Mouse (Mus musculus) adrenal gland, postnatal 0 days (tissue): ENCODE results near the gene Dyrk1b. TPM values are rescaled to one million over a fixed set of nuclear protein-coding genes. Genes with fewer than 3 reads are reported as not detected.

ENCODE experiments used
- polyA plus RNA-seq: library from polyadenylated mRNA; unstranded; fragments of >200 nt; fragmentation: Nextera tagmentation; extraction: Ambion mirVana; gene quantifications from 2 replicates; pipeline ENCODE4 v1.2.1, GENCODE M21; 2015

Gene Dyrk1b
- polyA plus RNA-seq = 13.1 and 17.8 TPM in 2 replicates

GRCm38 (mm10) chr7:28179228-28179627 lies at the start of gene Dyrk1b:
Gene Dyrk1b (plus strand): TSS chr7:28179469.

DNA sequence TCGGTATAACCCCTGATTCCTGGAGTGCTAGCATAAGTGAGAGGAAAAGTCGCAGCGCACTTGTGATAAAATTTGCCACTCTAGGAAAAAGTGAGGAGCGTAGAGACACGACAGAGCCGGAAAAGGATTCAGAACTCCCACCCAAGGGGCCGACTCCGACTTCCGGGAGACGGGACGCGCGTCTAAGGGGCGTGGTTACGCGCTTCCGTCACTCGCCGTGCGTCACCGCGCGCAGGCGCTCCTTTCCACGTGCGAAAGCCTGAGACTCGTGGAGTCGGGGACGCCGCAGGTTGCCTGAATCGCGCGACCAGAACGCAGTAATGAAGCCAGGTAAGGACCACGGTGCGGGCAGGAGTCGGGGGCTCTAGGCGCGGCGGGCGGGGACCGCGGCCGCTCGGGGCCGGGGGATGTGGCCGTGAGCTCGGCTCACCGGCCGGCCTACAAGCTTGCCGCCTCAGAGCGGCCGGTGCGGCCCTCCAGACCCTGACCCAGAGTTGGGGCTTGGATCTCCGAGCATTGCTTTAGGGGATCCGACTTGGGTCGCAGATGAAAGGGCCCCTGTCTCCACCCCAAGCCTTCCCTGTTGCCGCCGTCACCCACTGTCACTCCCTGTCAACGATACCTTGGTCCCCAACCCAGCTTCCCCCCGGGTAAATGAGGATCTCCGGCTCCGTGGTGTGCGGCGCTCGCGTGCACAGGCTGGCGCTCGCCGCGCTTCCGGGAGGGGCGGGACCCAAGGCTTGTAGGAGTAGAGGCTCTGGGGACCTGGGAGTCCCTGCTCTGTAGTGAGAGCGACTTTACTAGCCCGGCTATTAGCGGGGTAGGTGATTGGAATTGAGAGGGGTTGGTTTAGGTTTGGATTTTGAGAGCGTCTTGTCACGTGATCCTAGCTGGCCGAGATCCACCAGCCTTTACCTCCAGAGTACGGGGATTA lies 9.5 kb upstream of the Dyrk1b start, which contains the start of gene Fbl:
Fbl (plus strand) TSS at position 222 of the 934 bp plus-strand sequence.

Other genes starting within 250 kb of the Dyrk1b start
- gene Zfp780b, start 200.3 kb upstream of the Dyrk1b start, polyA plus RNA-seq = 10.1 and 10.6 TPM in 2 replicates
- gene Zfp850, start 165.4 kb upstream of the Dyrk1b start, polyA plus RNA-seq = 1.2 and 1.9 TPM in 2 replicates
- 147 and 202 TPM in 2 replicates for gene Psmc4, start 129.4 kb upstream of the Dyrk1b start, polyA plus RNA-seq
- gene Fcgbp, start 108.2 kb upstream of the Dyrk1b start, polyA plus RNA-seq = 0.19 and 1.4 TPM in 2 replicates
- 0.02 TPM in 1 of 2 replicates, not detected in the other for gene 9530053A07Rik, start 50.0 kb upstream of the Dyrk1b start, polyA plus RNA-seq
- gene Fbl, start 9.8 kb upstream of the Dyrk1b start, polyA plus RNA-seq = 48.1 and 65.3 TPM in 2 replicates
- 20.3 and 22.3 TPM in 2 replicates for gene Eid2, start 88.4 kb downstream of the Dyrk1b start, polyA plus RNA-seq
- 15.7 and 23.4 TPM in 2 replicates for gene Eid2b, start 98.3 kb downstream of the Dyrk1b start, polyA plus RNA-seq
- gene Selenov, start 111.7 kb downstream of the Dyrk1b start, polyA plus RNA-seq = 1.5 and 1.7 TPM in 2 replicates
- 1.5 and 2.0 TPM in 2 replicates for gene Dll3, start 122.8 kb downstream of the Dyrk1b start, polyA plus RNA-seq
- gene Timm50, start 132.6 kb downstream of the Dyrk1b start, polyA plus RNA-seq = 84.5 and 101 TPM in 2 replicates
- 40.1 and 64.1 TPM in 2 replicates for gene Supt5, start 159.3 kb downstream of the Dyrk1b start, polyA plus RNA-seq
- gene Rps16, start 171.2 kb downstream of the Dyrk1b start, polyA plus RNA-seq = 936 and 1,000 TPM in 2 replicates
- gene Plekhg2, start 193.1 kb downstream of the Dyrk1b start, polyA plus RNA-seq = 14.1 and 19.6 TPM in 2 replicates
- 12.1 and 14.2 TPM in 2 replicates for gene Zfp36, start 200.8 kb downstream of the Dyrk1b start, polyA plus RNA-seq
- gene Med29, start 213.2 kb downstream of the Dyrk1b start, polyA plus RNA-seq = 45.3 and 51.7 TPM in 2 replicates
- 44.0 and 59.0 TPM in 2 replicates for gene Paf1, start 213.5 kb downstream of the Dyrk1b start, polyA plus RNA-seq